Mouse (Mus musculus) lung, embryonic 14.5 days (tissue): ENCODE measurements at regions not wholly inside any gene's neighbourhood (a gene's known extent, or its start where the extent isn't known, plus 50 kb on each side); places are given as distances from the start of the nearest gene placed in this dataset.
A peak's percentile ranks its signal among the peaks of the same experiment; 100 is the strongest.
"Not testable (repeated sequence)": the region's sequence is repeated elsewhere in the genome, so short reads cannot be mapped to it uniquely, and the experiment has no call there.

Experiments used
- ATAC-seq: fragments of 200-750 bp; cut with Nextera tagmentation; 2 replicates; pipeline ENCODE4 v1.8.0; 2017; ENCODE audit warnings: mild to moderate bottlenecking, moderate TSS enrichment, moderate library complexity; ENCODE audit not compliant: insufficient read depth
- DNase-seq: peaks from one replicate; pipeline ENCODE4 v3.0.0-alpha.2; 2015
- H3K27ac ChIP-seq: fragments of 300-500 bp; sonication (generic); 2 replicates; pipeline ENCODE4 v1.5.1; 2014; ENCODE audit warnings: low read depth, mild to moderate bottlenecking, moderate library complexity
- H3K27me3 ChIP-seq: fragments of 300-500 bp; sonication (generic); 2 replicates; pipeline ENCODE4 v1.6.1; 2014; ENCODE audit warnings: low read length, control low read depth; ENCODE audit not compliant: insufficient read depth
- H3K36me3 ChIP-seq: fragments of 300-500 bp; sonication (generic); 2 replicates; pipeline ENCODE4 v1.6.1; 2014; ENCODE audit warnings: control low read depth; ENCODE audit not compliant: insufficient read depth
- H3K4me1 ChIP-seq: fragments of 300-500 bp; sonication (generic); 2 replicates; pipeline ENCODE4 v1.6.1; 2014; ENCODE audit warnings: antibody characterized with exemption, control low read depth; ENCODE audit not compliant: insufficient read depth
- H3K4me2 ChIP-seq: fragments of 300-500 bp; sonication (generic); 2 replicates; pipeline ENCODE4 v1.6.1; 2014; ENCODE audit warnings: mild to moderate bottlenecking
- H3K4me3 ChIP-seq: fragments of 300-500 bp; sonication (generic); 2 replicates; pipeline ENCODE4 v1.5.1; 2014; ENCODE audit warnings: low read depth, low read length
- H3K9ac ChIP-seq: fragments of 300-500 bp; sonication (generic); 2 replicates; pipeline ENCODE4 v1.6.1; 2014
- H3K9me3 ChIP-seq: fragments of 300-500 bp; sonication (generic); 2 replicates; pipeline ENCODE4 v1.6.1; 2016; ENCODE audit warnings: low read depth, low read length, control low read depth
- CTCF ChIP-seq: IDR thresholded peaks from 2 replicates; pipeline ENCODE4 v1.5.1; 2016; ENCODE audit warnings: antibody characterized with exemption, low read depth
- WGBS: fragments of 180-500 bp; shearing (Covaris S2); extraction: QIAGEN DNeasy Blood & Tissue Kit; methylation state at CpG from one replicate; pipeline ENCODE4 v1.1.7; 2014; 5-methylcytosine and 5-hydroxymethylcytosine counted together

GRCm38 (mm10) chr15:15082577-15083128, 1645.9 kb upstream of the Cdh9 start:
- H3K9ac ChIP-seq: no peak overlapping the region
- no peak for TF ChIP-seq CTCF
- no peak overlapping the region for H3K4me2 ChIP-seq
- H3K27ac ChIP-seq: no peak overlapping the region
- no peaks in the 10 kb centered on the region for H3K36me3 ChIP-seq
- H3K9me3 ChIP-seq: peaks cover 7% of the 10 kb centered on the region; the same call in 1 of the 2 replicates
- H3K4me1 ChIP-seq: no peaks in the 10 kb centered on the region
- ATAC-seq (no peak), DNase-seq (no peak)
- no peaks in the 10 kb centered on the region for H3K27me3 ChIP-seq
- 78% methylated on average over 7 of the region's 7 CpGs for WGBS
- H3K4me3 ChIP-seq: no peak overlapping the region

DNA sequence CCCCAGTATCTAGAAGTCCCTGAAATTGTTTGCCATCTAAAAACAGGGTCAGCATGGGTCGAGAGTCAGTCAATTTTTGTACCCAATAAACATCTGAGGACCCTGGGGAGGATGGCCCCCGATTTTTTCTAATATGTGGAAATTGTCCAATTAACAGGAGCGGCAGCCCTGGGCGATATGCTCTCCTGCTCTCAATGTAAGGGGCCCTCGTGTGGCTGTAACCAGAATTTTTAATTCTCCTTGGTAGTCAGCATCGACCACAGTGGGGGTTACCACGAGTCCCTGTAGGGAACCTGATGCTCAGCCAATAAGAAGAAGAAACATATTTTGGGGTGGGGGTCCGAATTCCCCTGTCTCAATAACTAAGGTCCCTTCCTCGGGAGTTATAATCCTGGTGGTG, 1639.9 kb upstream of the Cdh9 start:
- H3K9me3 ChIP-seq, DNase-seq, H3K9ac ChIP-seq, H3K4me3 ChIP-seq, H3K4me1 ChIP-seq, ATAC-seq, H3K4me2 ChIP-seq, H3K27me3 ChIP-seq, H3K36me3 ChIP-seq, H3K27ac ChIP-seq: not testable (repeated sequence)
- WGBS: 80% methylated on average over 9 of the region's 9 CpGs

DNA sequence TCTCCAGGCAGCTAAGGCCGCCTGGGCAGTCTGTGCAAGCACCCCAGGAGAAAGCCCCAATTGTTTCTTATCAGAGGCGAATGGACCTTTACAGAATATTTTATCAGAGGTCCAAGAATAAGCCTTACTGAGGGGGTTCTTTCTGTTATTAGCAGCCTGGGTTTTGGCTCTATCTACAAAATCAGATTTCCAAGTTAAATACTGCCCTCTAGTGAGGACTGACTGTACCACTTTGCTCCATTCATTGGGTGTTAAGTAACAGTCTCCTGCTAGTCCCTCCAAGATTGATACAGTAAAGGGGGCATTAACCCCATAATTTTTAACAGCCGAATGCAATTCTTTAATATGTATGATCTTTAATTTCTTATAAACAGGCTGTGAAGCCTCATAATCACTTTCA, 1638.8 kb upstream of the Cdh9 start:
- H3K9ac ChIP-seq, H3K4me1 ChIP-seq, ATAC-seq, H3K4me2 ChIP-seq, H3K27ac ChIP-seq, H3K27me3 ChIP-seq, H3K36me3 ChIP-seq, H3K9me3 ChIP-seq, H3K4me3 ChIP-seq: not testable (repeated sequence)
- 82% methylated on average over 3 of the region's 3 CpGs for WGBS
- peak; percentile 13 for DNase-seq

GRCm38 (mm10) chr15:15091531-15092290, 1636.8 kb upstream of the Cdh9 start:
- Histone ChIP-seq H3K4me2 (no peak overlapping the region), H3K27ac (no peak overlapping the region), H3K27me3 (no peaks in the 10 kb centered on the region), H3K36me3 (no peaks in the 10 kb centered on the region), H3K4me1 (no peaks in the 10 kb centered on the region), H3K9me3 (no peaks in the 10 kb centered on the region), H3K9ac (no peak overlapping the region), H3K4me3 (no peak overlapping the region)
- TF ChIP-seq CTCF: no peak
- DNase-seq: no peak
- no peak for ATAC-seq
- WGBS: 65% methylated on average over 2 of the region's 2 CpGs

DNA sequence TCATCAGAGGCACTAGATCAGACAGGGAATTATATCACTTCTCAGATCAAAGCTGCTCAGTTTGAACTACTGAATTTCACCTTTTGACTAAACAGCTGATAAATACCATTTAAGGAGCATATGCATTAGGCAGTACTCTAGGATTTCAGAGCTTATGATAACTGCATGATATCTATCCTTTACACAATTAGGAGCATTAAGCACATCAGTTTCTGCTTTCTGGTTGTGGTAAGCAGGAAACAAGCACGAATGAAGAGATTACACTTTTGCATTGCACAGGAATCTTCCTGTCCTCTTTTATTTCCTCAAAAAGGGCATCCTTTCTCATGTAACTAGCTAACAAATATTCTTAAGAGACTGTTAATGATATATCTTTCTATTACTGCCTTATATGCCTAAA, 1631.2 kb upstream of the Cdh9 start:
- DNase-seq (no peak), ATAC-seq (no peak)
- Histone ChIP-seq H3K4me2 (no peak overlapping the region), H3K9me3 (no peaks in the 10 kb centered on the region), H3K27ac (no peak overlapping the region), H3K4me3 (no peak overlapping the region), H3K27me3 (no peaks in the 10 kb centered on the region), H3K4me1 (no peaks in the 10 kb centered on the region), H3K9ac (no peak overlapping the region), H3K36me3 (no peaks in the 10 kb centered on the region)
- WGBS: 73% methylated on average over 1 of the region's 1 CpGs
- TF ChIP-seq CTCF: no peak

- no peak overlapping the region for H3K4me2 ChIP-seq
- no peaks in the 10 kb centered on the region for H3K9me3 ChIP-seq
- H3K36me3 ChIP-seq: no peaks in the 10 kb centered on the region
- H3K9ac ChIP-seq: no peak overlapping the region
- no peaks in the 10 kb centered on the region for H3K27me3 ChIP-seq
- no peak for DNase-seq
- ATAC-seq: no peak
- TF ChIP-seq CTCF: no peak
- H3K27ac ChIP-seq: no peak overlapping the region
- no peak overlapping the region for H3K4me3 ChIP-seq
- WGBS: 40% methylated on average over 1 of the region's 1 CpGs
- no peaks in the 10 kb centered on the region for H3K4me1 ChIP-seq
Measured at GRCm38 (mm10) chr15:15102185-15102584, 1626.4 kb upstream of the Cdh9 start.

- H3K9ac ChIP-seq: no peak overlapping the region
- H3K27ac ChIP-seq: no peak overlapping the region
- no peaks in the 10 kb centered on the region for H3K4me1 ChIP-seq
- 63% methylated on average over 1 of the region's 1 CpGs for WGBS
- DNase-seq (no peak), ATAC-seq (no peak)
- H3K4me2 ChIP-seq: no peak overlapping the region
- H3K4me3 ChIP-seq: no peak overlapping the region
- no peaks in the 10 kb centered on the region for H3K36me3 ChIP-seq
- no peak for TF ChIP-seq CTCF
- H3K27me3 ChIP-seq: no peaks in the 10 kb centered on the region
- no peaks in the 10 kb centered on the region for H3K9me3 ChIP-seq
Measured at GRCm38 (mm10) chr15:15120109-15120508, 1608.4 kb upstream of the Cdh9 start.

DNA sequence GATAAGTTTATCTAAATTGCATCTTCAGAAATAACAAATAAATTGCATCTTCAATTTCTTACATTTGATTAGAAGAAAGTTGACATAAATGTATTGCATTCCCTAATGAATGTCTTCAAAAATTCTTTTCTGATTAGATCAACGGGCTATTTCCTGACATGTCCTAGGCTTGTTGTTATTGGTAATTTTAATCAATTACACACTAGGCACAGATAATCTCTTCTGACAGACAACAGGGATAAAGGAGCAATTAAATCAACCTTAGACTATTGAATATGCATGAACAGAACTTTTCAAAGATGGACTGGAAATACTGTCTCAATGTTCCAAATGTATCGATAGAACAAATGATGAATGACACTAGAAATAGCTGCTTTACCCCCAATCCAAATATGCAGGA, 1579.8 kb upstream of the Cdh9 start:
- DNase-seq (no peak), ATAC-seq (no peak)
- WGBS: 79% methylated on average over 2 of the region's 2 CpGs
- no peak overlapping the region for H3K27ac ChIP-seq
- no peaks in the 10 kb centered on the region for H3K9me3 ChIP-seq
- no peak overlapping the region for H3K4me2 ChIP-seq
- no peaks in the 10 kb centered on the region for H3K27me3 ChIP-seq
- H3K4me1 ChIP-seq: no peaks in the 10 kb centered on the region
- no peak for TF ChIP-seq CTCF
- H3K36me3 ChIP-seq: no peaks in the 10 kb centered on the region
- no peak overlapping the region for H3K9ac ChIP-seq
- no peak overlapping the region for H3K4me3 ChIP-seq
